ENCODE assay signal across 8 mouse cellular contexts in genomic region chr8:64871469-64872165, GRCm38 (mm10). TPM values are rescaled to one million over a fixed set of nuclear protein-coding genes. Genes with fewer than 3 reads are reported as not detected.
DNase-seq lines count a peak whose midpoint lies in the region; ATAC-seq lines count a peak whose summit lies in the region.

No protein-coding gene starts in this region.

- H3K27me3 ChIP-seq in heart, embryonic 11.5 days (ENCODE audit: control insufficient read depth, insufficient read depth, low read length): no peaks in the 10 kb centered on the region
- H3K27me3 ChIP-seq in hindbrain, embryonic 10.5 days (ENCODE audit: insufficient read depth, poor library complexity, severe bottlenecking): no peaks in the 10 kb centered on the region

- peaks cover 3% of the 10 kb centered on the region; the same call in 1 of the 2 replicates for H3K9me3 ChIP-seq in heart, embryonic 11.5 days (replicated peaks; ENCODE audit: control insufficient read depth, low read length)
- 0 out of 2 replicates have a peak, but pooled peaks cover 3% of the 10 kb centered on the region for H3K9me3 ChIP-seq in hindbrain, embryonic 10.5 days

- ATAC-seq in heart, embryonic 11.5 days (replicated peaks; ENCODE audit: insufficient number of reproducible peaks, low FRiP score, low TSS enrichment): no peak

- WGBS in heart, embryonic 11.5 days (ENCODE audit: insufficient replicate concordance): 56% methylated on average over 12 of the region's 12 CpGs
- 89% methylated on average over 12 of the region's 12 CpGs for WGBS in hindbrain, embryonic 10.5 days

- no peak overlapping the region for H3K4me3 ChIP-seq in heart, embryonic 11.5 days (ENCODE audit: low read depth, low read length)
- H3K4me3 ChIP-seq in hindbrain, embryonic 10.5 days: no peak overlapping the region

- H3K9ac ChIP-seq in heart, embryonic 11.5 days (ENCODE audit: low read depth, low read length): no peak overlapping the region

- H3K4me2 ChIP-seq in heart, embryonic 11.5 days: peak overlapping the region; percentile 8; the same call in 1 of the 2 replicates

- peak overlapping the region; percentile 35; the same call in 1 of the 2 replicates for H3K27ac ChIP-seq in heart, embryonic 11.5 days (ENCODE audit: low read depth, low read length)
- no peak overlapping the region for H3K27ac ChIP-seq in hindbrain, embryonic 10.5 days

- H3K36me3 ChIP-seq in heart, embryonic 11.5 days (ENCODE audit: control insufficient read depth, insufficient read depth, low read length): no peaks in the 10 kb centered on the region
- no peaks in the 10 kb centered on the region for H3K36me3 ChIP-seq in hindbrain, embryonic 10.5 days

- intact Hi-C loops in left cerebral cortex, postnatal 36 days (cut with DNase I): loop anchor here (2.0 kb wide), 2 partner anchors 21 to 55 kb away; partner anchors contain the start of gene Klhl2

- H3K4me1 ChIP-seq in heart, embryonic 11.5 days (ENCODE audit: control insufficient read depth, insufficient read depth, low read length): peaks cover 3% of the 10 kb centered on the region; the same call in 1 of the 2 replicates
- no peaks in the 10 kb centered on the region for H3K4me1 ChIP-seq in hindbrain, embryonic 10.5 days (replicated peaks)

- DNase-seq in cerebellum, adult 11-12 months: peak; percentile 30
- no peak for DNase-seq in cerebellum, postnatal 4 days (ENCODE audit: low spot score in 2 of 2)
- peak; percentile 50 for DNase-seq in T-cell, adult 2 months (ENCODE audit: low spot score)
- DNase-seq in left cerebral cortex, postnatal 36 days (ENCODE audit: low spot score in 2 of 2): peak; percentile 61 to 75
- no peak for DNase-seq in hindbrain, embryonic 10.5 days (ENCODE audit: low spot score)
- no peak for DNase-seq in embryo, embryonic 11 days
- no peak for DNase-seq in urinary bladder, postnatal 25 days (ENCODE audit: low spot score)

RNA-seq across cellular contexts. Expression of gene Klhl2, which starts 21.8 kb away (rescaled TPM):
- 10.8 and 12.6 TPM in 2 replicates for polyA plus RNA-seq in heart, embryonic 11.5 days (2014; fragmentation: Nextera tagmentation; extraction: Ambion mirVana)
- total RNA-seq in left cerebral cortex, postnatal 36 days (2021): 100 to 1,000 TPM; 166 to 172 TPM
- 11.5 and 13.0 TPM in 2 replicates for polyA plus RNA-seq in hindbrain, embryonic 10.5 days (2016; fragmentation: Nextera tagmentation; extraction: Ambion mirVana)

Comparison
In these comparisons a context has a peak if more than half of its experiments do, and no peak if none do; other contexts are left out.
1. DNase-seq: peak in cerebellum, adult 11-12 months (single experiment), T-cell, adult 2 months (single experiment) and left cerebral cortex, postnatal 36 days (2 of 2); none in cerebellum, postnatal 4 days (0 of 2), hindbrain, embryonic 10.5 days (single experiment), embryo, embryonic 11 days (single experiment) and urinary bladder, postnatal 25 days (single experiment).